Mouse (Mus musculus) subcutaneous adipose tissue, adult 2 months (tissue): ENCODE measurements around the gene Tomm20. TPM values are rescaled to one million over a fixed set of nuclear protein-coding genes. Genes with fewer than 3 reads are reported as not detected.

Source experiments
- polyA plus RNA-seq: library from polyadenylated mRNA; depleted of rRNA; stranded (reverse); fragments of >200 nt; gene quantifications from 2 replicates; pipeline ENCODE4 v1.2.3, GENCODE M21; 2012; ENCODE audit warnings: low replicate concordance; rRNA removed

The Tomm20 gene
- polyA plus RNA-seq: 94.9 and 345 TPM in 2 replicates

GRCm38 (mm10) chr8:126945730-126946163, at the start of gene Tomm20:
Gene Tomm20 (minus strand): TSS chr8:126945844.

GRCm38 (mm10) chr8:126970579-126971313, 25.1 kb upstream of the Tomm20 start, which contains the start of gene Rbm34:
Gene Rbm34 (minus strand): TSS chr8:126971071.

Other genes starting within 250 kb of the Tomm20 start
- gene Rbm34, start 25.2 kb upstream of the Tomm20 start, polyA plus RNA-seq: 1.8 and 3.6 TPM in 2 replicates
- gene Pard3, start 118.0 kb upstream of the Tomm20 start, polyA plus RNA-seq: 22.2 and 54.6 TPM in 2 replicates